Mouse (Mus musculus) midbrain, embryonic 12.5 days (tissue): ENCODE measurements around the gene Arid5b. TPM values are rescaled to one million over a fixed set of nuclear protein-coding genes. Genes with fewer than 3 reads are reported as not detected.

Experiments used
- ATAC-seq: fragments of 200-750 bp; cut with Nextera tagmentation; 2 replicates; pipeline ENCODE4 v1.8.0; 2017; ENCODE audit warnings: low read depth, moderate TSS enrichment, moderate library complexity; ENCODE audit not compliant: low FRiP score
- H3K27ac ChIP-seq: fragments of 300-500 bp; sonication (generic); replicated peaks from 2 replicates; pipeline ENCODE4 v1.5.1; 2016; ENCODE audit warnings: mild to moderate bottlenecking
- H3K27me3 ChIP-seq: fragments of 300-500 bp; sonication (generic); 2 replicates; pipeline ENCODE4 v1.6.1; 2016; ENCODE audit warnings: mild to moderate bottlenecking
- H3K36me3 ChIP-seq: fragments of 300-500 bp; sonication (generic); 2 replicates; pipeline ENCODE4 v1.6.1; 2016
- H3K4me1 ChIP-seq: fragments of 300-500 bp; sonication (generic); 2 replicates; pipeline ENCODE4 v1.6.1; 2016
- H3K4me2 ChIP-seq: fragments of 300-500 bp; sonication (generic); replicated peaks from 2 replicates; pipeline ENCODE4 v1.6.1; 2016; ENCODE audit warnings: mild to moderate bottlenecking, moderate library complexity
- H3K4me3 ChIP-seq: fragments of 300-500 bp; sonication (generic); 2 replicates; pipeline ENCODE4 v1.5.1; 2016; ENCODE audit warnings: mild to moderate bottlenecking
- H3K9ac ChIP-seq: fragments of 300-500 bp; sonication (generic); replicated peaks from 2 replicates; pipeline ENCODE4 v1.6.1; 2016; ENCODE audit warnings: mild to moderate bottlenecking, moderate library complexity
- H3K9me3 ChIP-seq: fragments of 300-500 bp; sonication (generic); 2 replicates; pipeline ENCODE4 v1.6.1; 2016; ENCODE audit warnings: mild to moderate bottlenecking
- WGBS: fragments of 180-500 bp; shearing (Covaris S2); methylation state at CpG from one replicate; pipeline ENCODE4 v1.1.7; 2016; 5-methylcytosine and 5-hydroxymethylcytosine counted together
- polyA plus RNA-seq: library from polyadenylated mRNA; unstranded; fragments of >200 nt; fragmentation: Nextera tagmentation; extraction: Ambion mirVana; gene quantifications from 2 replicates; pipeline ENCODE4 v1.2.1, GENCODE M21; 2016

The Arid5b gene
- polyA plus RNA-seq, 1 experiment from 2014 or later, result 20.7 TPM

DNA sequence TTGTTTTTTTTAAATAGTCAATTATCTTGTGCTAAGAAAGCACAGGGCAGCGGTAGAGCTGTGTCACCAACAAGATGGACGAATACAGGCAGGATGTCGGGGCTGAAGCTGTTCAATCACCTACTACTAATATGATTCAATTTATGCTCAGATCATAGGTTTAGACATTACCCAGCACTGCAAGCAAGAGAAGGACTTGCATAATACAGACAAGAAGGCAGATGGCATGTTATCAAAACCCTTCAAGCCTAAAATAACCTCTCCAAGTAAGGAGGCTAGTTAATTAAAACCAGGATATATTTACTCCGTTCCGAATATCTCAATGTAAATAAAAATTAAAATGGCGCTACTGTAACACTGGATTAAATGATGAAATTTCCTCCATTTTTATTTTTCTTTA lies 96.3 kb downstream of the Arid5b start:
- Histone ChIP-seq H3K9ac (no peak overlapping the region), H3K4me2 (no peak overlapping the region), H3K9me3 (no peaks in the 10 kb centered on the region), H3K4me3 (no peak overlapping the region), H3K36me3 (peaks cover 5% of the 10 kb centered on the region), H3K27ac (no peak overlapping the region; the same call in 1 of the 2 replicates), H3K4me1 (no peaks in the 10 kb centered on the region), H3K27me3 (no peaks in the 10 kb centered on the region)
- ATAC-seq, result no peak
- 87% methylated on average over 6 of the region's 6 CpGs for WGBS

DNA sequence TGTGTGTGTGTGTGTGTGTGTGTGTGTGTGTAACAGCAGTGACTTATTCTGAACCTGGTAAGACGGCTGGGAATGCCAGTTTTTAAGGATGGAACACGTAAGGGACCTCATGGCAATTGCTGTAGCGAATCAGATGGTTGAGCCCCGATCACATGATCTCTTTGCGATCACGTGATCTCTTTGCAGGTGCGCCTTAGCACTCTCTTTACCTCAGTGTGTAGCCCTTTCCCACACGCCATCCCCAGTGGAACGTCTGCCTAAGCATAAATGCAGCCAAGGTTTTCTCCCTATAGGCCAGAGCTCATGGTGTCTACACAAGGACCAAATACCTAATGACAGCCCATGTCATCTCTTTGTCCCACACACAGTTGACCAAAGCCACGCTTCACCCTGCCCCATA lies 97.4 kb downstream of the Arid5b start:
- H3K4me3 ChIP-seq, result no peak overlapping the region
- H3K9ac ChIP-seq, result no peak overlapping the region
- H3K27me3 ChIP-seq, result no peaks in the 10 kb centered on the region
- H3K4me1 ChIP-seq, result no peaks in the 10 kb centered on the region
- peaks cover 5% of the 10 kb centered on the region for H3K36me3 ChIP-seq
- ATAC-seq, result no peak
- 89% methylated on average over 10 of the region's 10 CpGs for WGBS
- H3K4me2 ChIP-seq, result no peak overlapping the region
- H3K9me3 ChIP-seq, result no peaks in the 10 kb centered on the region
- no peak overlapping the region for H3K27ac ChIP-seq

DNA sequence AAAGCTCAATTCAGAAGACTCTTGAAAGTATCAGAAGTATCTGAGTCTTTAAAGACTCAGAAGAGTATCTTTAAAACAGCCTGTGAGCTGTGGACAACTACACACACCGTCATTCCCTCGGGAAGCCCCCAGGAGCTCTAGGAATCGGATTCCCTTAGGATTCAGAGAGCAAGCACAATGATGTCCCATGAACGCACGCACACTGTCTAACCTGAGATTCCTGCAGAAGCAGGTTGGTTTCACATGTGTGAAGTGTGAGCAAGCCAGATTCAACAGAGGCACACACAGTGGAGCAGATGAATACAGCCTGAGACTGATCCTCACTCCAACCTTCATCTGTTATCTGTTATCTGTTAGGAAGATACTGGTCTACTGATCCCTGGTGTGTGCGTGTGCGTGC lies 97.8 kb downstream of the Arid5b start:
- Histone ChIP-seq H3K27me3 (no peaks in the 10 kb centered on the region), H3K9me3 (no peaks in the 10 kb centered on the region), H3K36me3 (peaks cover 1% of the 10 kb centered on the region; the same call in 1 of the 2 replicates), H3K9ac (no peak overlapping the region), H3K4me2 (no peak overlapping the region), H3K4me1 (no peaks in the 10 kb centered on the region), H3K27ac (no peak overlapping the region), H3K4me3 (no peak overlapping the region)
- 95% methylated on average over 7 of the region's 7 CpGs for WGBS
- no peak for ATAC-seq

GRCm38 (mm10) chr10:68180151-68180550 lies 98.4 kb downstream of the Arid5b start:
- Histone ChIP-seq H3K36me3 (no peaks in the 10 kb centered on the region), H3K9me3 (no peaks in the 10 kb centered on the region), H3K9ac (no peak overlapping the region), H3K4me1 (no peaks in the 10 kb centered on the region), H3K4me3 (no peak overlapping the region), H3K27me3 (no peaks in the 10 kb centered on the region), H3K4me2 (no peak overlapping the region), H3K27ac (no peak overlapping the region)
- no peak for ATAC-seq
- 70% methylated on average over 4 of the region's 4 CpGs for WGBS

DNA sequence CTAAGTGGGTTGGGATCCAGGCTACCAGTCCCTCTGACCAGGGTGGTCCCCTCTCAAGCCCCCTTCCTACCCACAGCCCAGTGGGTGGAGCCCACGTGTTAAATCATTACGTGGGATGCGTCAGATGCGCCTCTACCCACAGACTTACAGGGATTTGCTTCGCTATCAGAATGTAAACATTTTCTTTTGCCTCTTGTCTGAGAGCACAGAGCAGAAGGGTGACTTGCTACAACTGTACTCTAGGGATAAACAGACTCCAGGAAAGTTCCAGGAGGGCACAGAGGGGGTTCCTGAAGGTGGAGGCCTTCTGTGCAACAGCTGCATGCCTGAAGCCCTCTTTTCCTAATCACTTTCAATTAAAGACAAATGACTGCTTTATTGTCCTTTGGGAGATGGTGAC lies 98.8 kb downstream of the Arid5b start:
- ATAC-seq, result no peak
- no peak overlapping the region for H3K4me3 ChIP-seq
- H3K9ac ChIP-seq, result no peak overlapping the region
- H3K9me3 ChIP-seq, result no peaks in the 10 kb centered on the region
- H3K4me1 ChIP-seq, result no peaks in the 10 kb centered on the region
- no peaks in the 10 kb centered on the region for H3K27me3 ChIP-seq
- H3K27ac ChIP-seq, result no peak overlapping the region
- no peak overlapping the region for H3K4me2 ChIP-seq
- H3K36me3 ChIP-seq, result no peaks in the 10 kb centered on the region
- 66% methylated on average over 5 of the region's 5 CpGs for WGBS

DNA sequence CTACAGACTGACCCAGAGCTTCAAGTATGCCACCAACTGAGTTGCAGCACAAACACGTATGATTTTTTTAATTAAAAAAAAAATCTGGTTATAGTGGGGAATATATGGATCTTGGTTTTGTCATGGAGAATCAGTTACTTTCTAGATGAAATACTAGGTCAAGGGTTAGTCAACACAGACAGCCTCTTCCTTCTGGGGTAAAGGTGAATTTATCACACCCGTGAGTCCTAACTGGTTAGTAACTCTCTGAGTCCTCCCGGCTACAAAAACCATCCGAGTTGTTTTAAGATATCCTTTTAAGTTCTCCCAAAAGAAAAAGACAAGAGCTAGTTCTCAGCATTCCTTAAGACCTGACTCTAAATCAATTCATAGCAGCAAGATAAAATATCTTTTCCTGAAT lies 99.2 kb downstream of the Arid5b start:
- H3K9me3 ChIP-seq, result no peaks in the 10 kb centered on the region
- no peak for ATAC-seq
- no peak overlapping the region for H3K9ac ChIP-seq
- H3K36me3 ChIP-seq, result no peaks in the 10 kb centered on the region
- H3K4me2 ChIP-seq, result no peak overlapping the region
- 86% methylated on average over 4 of the region's 4 CpGs for WGBS
- no peak overlapping the region for H3K27ac ChIP-seq
- no peaks in the 10 kb centered on the region for H3K27me3 ChIP-seq
- H3K4me3 ChIP-seq, result no peak overlapping the region
- no peaks in the 10 kb centered on the region for H3K4me1 ChIP-seq

GRCm38 (mm10) chr10:68177697-68178485 lies 100.6 kb downstream of the Arid5b start:
- ATAC-seq, result no peak
- Histone ChIP-seq H3K4me2 (no peak overlapping the region), H3K27ac (no peak overlapping the region), H3K27me3 (no peaks in the 10 kb centered on the region), H3K9me3 (no peaks in the 10 kb centered on the region), H3K4me3 (no peak overlapping the region), H3K4me1 (no peaks in the 10 kb centered on the region), H3K36me3 (no peaks in the 10 kb centered on the region), H3K9ac (no peak overlapping the region)
- 85% methylated on average over 10 of the region's 10 CpGs for WGBS

DNA sequence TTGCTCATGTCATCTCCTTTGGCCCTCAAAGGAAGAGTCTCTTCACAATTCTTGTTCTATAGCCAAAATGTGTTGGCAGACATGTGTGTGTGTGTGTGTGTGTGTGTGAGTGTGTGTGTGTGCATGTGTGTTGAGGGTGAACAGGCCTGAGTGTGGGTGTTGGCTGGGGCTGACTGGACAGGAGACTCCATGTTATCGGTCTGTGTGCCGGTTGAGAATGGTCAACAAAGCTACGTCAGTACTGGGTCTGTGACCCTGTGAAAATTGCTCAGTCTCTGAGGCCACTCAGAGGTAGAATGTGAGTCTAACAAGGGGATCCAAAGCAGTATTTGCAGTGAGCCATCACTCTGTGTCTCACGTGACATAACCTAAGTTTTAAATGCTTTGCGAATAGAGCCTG lies 102.7 kb downstream of the Arid5b start:
- Histone ChIP-seq H3K9ac (no peak overlapping the region), H3K36me3 (no peaks in the 10 kb centered on the region), H3K4me1 (no peaks in the 10 kb centered on the region), H3K4me2 (no peak overlapping the region), H3K27ac (no peak overlapping the region), H3K9me3 (no peaks in the 10 kb centered on the region), H3K27me3 (no peaks in the 10 kb centered on the region), H3K4me3 (no peak overlapping the region)
- WGBS, result 90% methylated on average over 5 of the region's 5 CpGs
- no peak for ATAC-seq

DNA sequence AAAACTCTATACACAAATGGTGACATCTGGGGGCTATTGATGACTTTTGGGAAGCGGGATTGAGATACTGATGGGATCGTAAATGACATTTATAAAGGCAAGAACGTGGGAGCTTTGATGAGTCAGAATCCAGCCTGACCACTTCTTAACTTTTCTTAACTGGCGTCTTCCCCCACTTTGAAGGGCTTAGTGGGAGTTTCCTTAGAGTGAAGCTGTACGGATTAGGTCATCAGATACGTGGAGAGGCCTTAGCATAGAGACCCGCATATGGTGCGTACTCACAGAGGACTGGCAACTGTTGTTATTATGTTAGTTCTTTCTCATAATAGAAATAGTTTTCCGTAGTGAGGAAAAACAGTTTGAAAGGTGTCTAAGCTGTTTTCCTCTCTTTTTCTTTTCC lies 104.9 kb downstream of the Arid5b start:
- no peaks in the 10 kb centered on the region for H3K27me3 ChIP-seq
- no peak for ATAC-seq
- no peaks in the 10 kb centered on the region for H3K9me3 ChIP-seq
- H3K9ac ChIP-seq, result no peak overlapping the region
- no peak overlapping the region for H3K4me2 ChIP-seq
- WGBS, result 87% methylated on average over 9 of the region's 9 CpGs
- no peak overlapping the region for H3K27ac ChIP-seq
- no peaks in the 10 kb centered on the region for H3K36me3 ChIP-seq
- no peak overlapping the region for H3K4me3 ChIP-seq
- no peaks in the 10 kb centered on the region for H3K4me1 ChIP-seq

- H3K4me2 ChIP-seq, result no peak overlapping the region
- ATAC-seq, result no peak
- no peak overlapping the region for H3K9ac ChIP-seq
- H3K27ac ChIP-seq, result no peak overlapping the region
- no peaks in the 10 kb centered on the region for H3K27me3 ChIP-seq
- H3K9me3 ChIP-seq, result no peaks in the 10 kb centered on the region
- H3K4me1 ChIP-seq, result no peaks in the 10 kb centered on the region
- 92% methylated on average over 4 of the region's 4 CpGs for WGBS
- no peak overlapping the region for H3K4me3 ChIP-seq
- no peaks in the 10 kb centered on the region for H3K36me3 ChIP-seq
Observed at GRCm38 (mm10) chr10:68172906-68173305, 105.6 kb downstream of the Arid5b start.

- H3K9ac ChIP-seq, result no peak overlapping the region
- H3K4me1 ChIP-seq, result no peaks in the 10 kb centered on the region
- H3K4me2 ChIP-seq, result no peak overlapping the region
- H3K36me3 ChIP-seq, result no peaks in the 10 kb centered on the region
- H3K27me3 ChIP-seq, result no peaks in the 10 kb centered on the region
- H3K4me3 ChIP-seq, result no peak overlapping the region
- WGBS, result 56% methylated on average over 9 of the region's 9 CpGs
- no peak overlapping the region for H3K27ac ChIP-seq
- ATAC-seq, result no peak
- H3K9me3 ChIP-seq, result no peaks in the 10 kb centered on the region
Observed at GRCm38 (mm10) chr10:68171974-68172373, 106.6 kb downstream of the Arid5b start.

- Histone ChIP-seq H3K27me3 (no peaks in the 10 kb centered on the region), H3K4me2 (no peak overlapping the region), H3K9ac (no peak overlapping the region), H3K4me3 (no peak overlapping the region), H3K9me3 (no peaks in the 10 kb centered on the region), H3K27ac (no peak overlapping the region), H3K4me1 (peaks cover 10% of the 10 kb centered on the region; the same call in 1 of the 2 replicates), H3K36me3 (no peaks in the 10 kb centered on the region)
- WGBS, result 83% methylated on average over 6 of the region's 6 CpGs
- no peak for ATAC-seq
Observed at GRCm38 (mm10) chr10:68168613-68169012, 109.9 kb downstream of the Arid5b start.

DNA sequence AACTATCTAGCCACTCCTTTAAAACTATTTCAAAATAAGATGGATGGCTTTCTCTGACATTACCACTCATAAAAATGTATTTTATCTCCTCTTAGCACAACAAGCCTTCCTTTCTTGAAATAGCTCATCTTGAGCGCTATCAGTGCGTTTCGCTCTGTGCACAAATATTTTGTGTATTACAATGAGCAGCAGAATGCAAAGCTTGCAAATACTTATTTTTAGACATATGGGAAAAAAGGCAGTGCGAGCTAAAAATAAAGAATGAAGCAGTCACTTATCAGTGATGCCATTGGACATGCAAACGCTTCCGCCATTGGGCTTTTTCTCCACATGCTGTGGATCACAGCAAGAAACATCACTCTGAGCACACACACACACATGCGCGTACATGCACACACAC lies 110.4 kb downstream of the Arid5b start:
- no peaks in the 10 kb centered on the region for H3K27me3 ChIP-seq
- ATAC-seq, result no peak
- no peak overlapping the region for H3K4me2 ChIP-seq
- no peak overlapping the region for H3K27ac ChIP-seq
- 95% methylated on average over 8 of the region's 8 CpGs for WGBS
- H3K4me1 ChIP-seq, result peaks cover 10% of the 10 kb centered on the region; the same call in 1 of the 2 replicates
- H3K4me3 ChIP-seq, result no peak overlapping the region
- no peaks in the 10 kb centered on the region for H3K9me3 ChIP-seq
- no peak overlapping the region for H3K9ac ChIP-seq
- no peaks in the 10 kb centered on the region for H3K36me3 ChIP-seq
